Mouse (Mus musculus): ENCODE results near the gene Tubb3. TPM values are rescaled to one million over a fixed set of nuclear protein-coding genes. Genes with fewer than 3 reads are reported as not detected.
A peak's percentile ranks its signal among the peaks of the same experiment; 100 is the strongest.

The Tubb3 gene
- polyA plus RNA-seq, 1 experiment from 2014 or later, result 2,090 TPM

- Histone ChIP-seq H3K4me1 (ENCODE audit: control insufficient read depth, insufficient read depth, low read length) (no peaks in the 10 kb centered on the region), H3K36me3 (ENCODE audit: control insufficient read depth, insufficient read depth, low read length) (peaks cover 48% of the 10 kb centered on the region), H3K27me3 (ENCODE audit: control insufficient read depth, insufficient read depth, low read depth, low read length) (no peaks in the 10 kb centered on the region), H3K9ac (ENCODE audit: low read depth, low read length) (no peak overlapping the region), H3K9me3 (replicated peaks; ENCODE audit: control insufficient read depth, low read length, poor library complexity, severe bottlenecking) (no peaks in the 10 kb centered on the region), H3K4me2 (ENCODE audit: low read length) (no peak overlapping the region), H3K27ac (ENCODE audit: low read length) (no peak overlapping the region), H3K4me3 (ENCODE audit: low read depth, low read length) (no peak overlapping the region)
- WGBS, result 97% methylated on average over 8 of the region's 8 CpGs
- ATAC-seq, result no peak
These were observed 23.4 kb upstream of the Tubb3 start for GRCm38 (mm10) chr8:123387801-123388200.

- Histone ChIP-seq H3K27me3 (ENCODE audit: control insufficient read depth, insufficient read depth, low read depth, low read length) (no peaks in the 10 kb centered on the region), H3K4me3 (ENCODE audit: low read depth, low read length) (no peak overlapping the region), H3K4me2 (ENCODE audit: low read length) (no peak overlapping the region), H3K27ac (ENCODE audit: low read length) (no peak overlapping the region), H3K4me1 (ENCODE audit: control insufficient read depth, insufficient read depth, low read length) (no peaks in the 10 kb centered on the region), H3K9ac (ENCODE audit: low read depth, low read length) (no peak overlapping the region), H3K9me3 (replicated peaks; ENCODE audit: control insufficient read depth, low read length, poor library complexity, severe bottlenecking) (no peaks in the 10 kb centered on the region), H3K36me3 (ENCODE audit: control insufficient read depth, insufficient read depth, low read length) (peaks cover 49% of the 10 kb centered on the region)
- WGBS, result 94% methylated on average over 7 of the region's 7 CpGs
- ATAC-seq, result no peak
These were observed 22.2 kb upstream of the Tubb3 start for GRCm38 (mm10) chr8:123389026-123389425.

- H3K9ac ChIP-seq (ENCODE audit: low read depth, low read length), result no peak overlapping the region
- no peak for ATAC-seq
These were observed 12.9 kb upstream of the Tubb3 start for GRCm38 (mm10) chr8:123398308-123398707.

DNA sequence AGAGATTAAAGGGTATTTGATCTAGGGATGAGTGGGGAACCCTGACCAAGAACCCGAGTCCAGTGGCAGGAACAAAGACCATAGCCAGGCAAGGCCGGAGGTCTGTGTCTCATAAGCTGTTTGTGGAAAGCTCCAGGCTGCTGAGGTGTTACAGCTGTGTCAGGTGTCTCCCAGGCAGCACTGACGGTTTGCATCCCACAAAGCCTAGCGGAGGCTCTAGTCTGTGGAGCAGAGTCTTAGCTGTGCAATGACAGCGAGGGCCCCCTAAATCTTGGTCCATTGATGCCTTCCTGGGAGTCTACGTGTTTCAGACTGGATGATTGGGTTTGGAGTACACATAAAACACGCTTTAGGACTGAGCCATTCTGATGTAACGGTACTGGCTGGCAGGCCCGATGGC lies 9.3 kb upstream of the Tubb3 start:
- H3K27ac ChIP-seq (ENCODE audit: low read length), result no peak overlapping the region
- WGBS, result 91% methylated on average over 9 of the region's 9 CpGs

More at GRCm38 (mm10) chr8:123398308-123398707, 12.9 kb upstream of the Tubb3 start:
- WGBS, result 94% methylated on average over 13 of the region's 13 CpGs
- Histone ChIP-seq H3K4me1 (ENCODE audit: control insufficient read depth, insufficient read depth, low read length) (no peaks in the 10 kb centered on the region), H3K27me3 (ENCODE audit: control insufficient read depth, insufficient read depth, low read depth, low read length) (no peaks in the 10 kb centered on the region), H3K36me3 (ENCODE audit: control insufficient read depth, insufficient read depth, low read length) (peaks cover 76% of the 10 kb centered on the region), H3K4me3 (ENCODE audit: low read depth, low read length) (no peak overlapping the region), H3K9me3 (replicated peaks; ENCODE audit: control insufficient read depth, low read length, poor library complexity, severe bottlenecking) (no peaks in the 10 kb centered on the region), H3K27ac (ENCODE audit: low read length) (no peak overlapping the region), H3K4me2 (ENCODE audit: low read length) (no peak overlapping the region)

GRCm38 (mm10) chr8:123402730-123403326 lies 8.4 kb upstream of the Tubb3 start:
- Histone ChIP-seq H3K9ac (ENCODE audit: low read depth, low read length) (no peak overlapping the region), H3K4me2 (ENCODE audit: low read length) (no peak overlapping the region), H3K9me3 (replicated peaks; ENCODE audit: control insufficient read depth, low read length, poor library complexity, severe bottlenecking) (no peaks in the 10 kb centered on the region), H3K27ac (ENCODE audit: low read length) (no peak overlapping the region), H3K36me3 (ENCODE audit: control insufficient read depth, insufficient read depth, low read length) (peaks cover 48% of the 10 kb centered on the region), H3K4me1 (ENCODE audit: control insufficient read depth, insufficient read depth, low read length) (peaks cover 13% of the 10 kb centered on the region), H3K27me3 (ENCODE audit: control insufficient read depth, insufficient read depth, low read depth, low read length) (no peaks in the 10 kb centered on the region), H3K4me3 (ENCODE audit: low read depth, low read length) (no peak overlapping the region)
- WGBS, result 94% methylated on average over 9 of the region's 9 CpGs
- no peak for ATAC-seq

More for the DNA sequence above, 9.3 kb upstream of the Tubb3 start:
- Histone ChIP-seq H3K36me3 (ENCODE audit: control insufficient read depth, insufficient read depth, low read length) (peaks cover 50% of the 10 kb centered on the region), H3K27me3 (ENCODE audit: control insufficient read depth, insufficient read depth, low read depth, low read length) (no peaks in the 10 kb centered on the region), H3K4me2 (ENCODE audit: low read length) (no peak overlapping the region), H3K4me1 (ENCODE audit: control insufficient read depth, insufficient read depth, low read length) (peaks cover 11% of the 10 kb centered on the region), H3K9ac (ENCODE audit: low read depth, low read length) (no peak overlapping the region), H3K4me3 (ENCODE audit: low read depth, low read length) (no peak overlapping the region), H3K9me3 (replicated peaks; ENCODE audit: control insufficient read depth, low read length, poor library complexity, severe bottlenecking) (no peaks in the 10 kb centered on the region)
- no peak for ATAC-seq

DNA sequence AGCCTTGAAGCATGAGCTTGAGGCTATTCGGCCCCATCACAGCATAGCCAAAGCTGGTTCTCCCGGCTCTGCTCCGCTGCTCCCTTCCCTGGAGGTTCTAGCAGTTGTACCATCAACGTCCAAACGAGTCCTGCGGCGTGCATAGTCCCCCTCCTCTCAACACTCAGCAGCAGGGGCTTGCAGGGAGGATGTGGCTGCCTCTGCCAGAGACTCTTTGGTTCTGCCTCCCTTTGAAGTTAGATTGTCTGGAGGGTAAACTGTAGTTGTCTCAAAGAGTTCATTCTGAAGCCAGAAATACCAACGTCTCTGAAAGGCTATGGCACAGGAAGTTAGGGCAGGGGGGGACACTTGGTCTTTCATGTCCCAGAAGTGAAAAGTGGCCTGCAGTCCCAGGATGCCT lies 6.7 kb upstream of the Tubb3 start:
- H3K4me1 ChIP-seq (ENCODE audit: control insufficient read depth, insufficient read depth, low read length), result peaks cover 18% of the 10 kb centered on the region
- no peaks in the 10 kb centered on the region for H3K27me3 ChIP-seq (ENCODE audit: control insufficient read depth, insufficient read depth, low read depth, low read length)
- H3K27ac ChIP-seq (ENCODE audit: low read length), result no peak overlapping the region; the same call in 1 of the 2 replicates
- no peak for ATAC-seq
- H3K36me3 ChIP-seq (ENCODE audit: control insufficient read depth, insufficient read depth, low read length), result peaks cover 32% of the 10 kb centered on the region
- peak overlapping the region; percentile 4; the same call in 1 of the 2 replicates for H3K9ac ChIP-seq (ENCODE audit: low read depth, low read length)
- 24% methylated on average over 8 of the region's 8 CpGs for WGBS
- no peak overlapping the region for H3K4me3 ChIP-seq (ENCODE audit: low read depth, low read length)
- no peaks in the 10 kb centered on the region for H3K9me3 ChIP-seq (replicated peaks; ENCODE audit: control insufficient read depth, low read length, poor library complexity, severe bottlenecking)
- H3K4me2 ChIP-seq (ENCODE audit: low read length), result no peak overlapping the region

DNA sequence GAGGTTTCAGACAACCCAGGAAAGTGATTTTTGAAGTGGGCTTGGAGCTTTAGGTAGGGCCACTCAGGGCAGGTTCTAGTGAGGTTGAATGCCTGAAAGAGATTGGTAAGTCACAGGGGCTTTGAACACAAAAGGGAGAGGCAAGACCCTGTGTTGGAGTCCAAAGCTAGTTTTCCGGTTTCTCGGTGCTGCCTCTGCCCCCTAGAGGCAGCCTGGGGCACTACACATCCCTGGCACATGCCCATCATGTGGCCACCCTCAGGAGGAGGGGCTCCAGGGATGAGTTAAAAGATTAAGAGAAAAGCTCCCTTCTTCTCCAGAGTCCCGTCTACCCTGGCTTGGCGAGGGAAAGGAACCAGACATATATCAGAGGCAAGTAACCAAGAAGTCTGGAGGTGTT lies 4.4 kb upstream of the Tubb3 start, which contains the start of gene Mc1r:
Mc1r (plus strand) TSS at position 322 of the 400 bp plus-strand sequence.
- H3K27me3 ChIP-seq (ENCODE audit: control insufficient read depth, insufficient read depth, low read depth, low read length), result no peaks in the 10 kb centered on the region
- peaks cover 16% of the 10 kb centered on the region for H3K36me3 ChIP-seq (ENCODE audit: control insufficient read depth, insufficient read depth, low read length)
- peaks cover 24% of the 10 kb centered on the region for H3K4me1 ChIP-seq (ENCODE audit: control insufficient read depth, insufficient read depth, low read length)
- H3K4me3 ChIP-seq (ENCODE audit: low read depth, low read length), result no peak within 1 kb of the TSS
- ATAC-seq, result no peak
- 1% methylated on average over 4 of the region's 4 CpGs for WGBS
- no peaks in the 10 kb centered on the region for H3K9me3 ChIP-seq (replicated peaks; ENCODE audit: control insufficient read depth, low read length, poor library complexity, severe bottlenecking)
- no peak within 1 kb of the TSS for H3K9ac ChIP-seq (ENCODE audit: low read depth, low read length)
- H3K4me2 ChIP-seq (ENCODE audit: low read length), result no peak within 1 kb of the TSS
- H3K27ac ChIP-seq (ENCODE audit: low read length), result no peak within 1 kb of the TSS

DNA sequence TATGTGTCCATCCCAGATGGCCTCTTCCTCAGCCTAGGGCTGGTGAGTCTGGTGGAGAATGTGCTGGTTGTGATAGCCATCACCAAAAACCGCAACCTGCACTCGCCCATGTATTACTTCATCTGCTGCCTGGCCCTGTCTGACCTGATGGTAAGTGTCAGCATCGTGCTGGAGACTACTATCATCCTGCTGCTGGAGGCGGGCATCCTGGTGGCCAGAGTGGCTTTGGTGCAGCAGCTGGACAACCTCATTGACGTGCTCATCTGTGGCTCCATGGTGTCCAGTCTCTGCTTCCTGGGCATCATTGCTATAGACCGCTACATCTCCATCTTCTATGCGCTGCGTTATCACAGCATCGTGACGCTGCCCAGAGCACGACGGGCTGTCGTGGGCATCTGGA lies 3.6 kb upstream of the Tubb3 start:
- Histone ChIP-seq H3K36me3 (ENCODE audit: control insufficient read depth, insufficient read depth, low read length) (peaks cover 9% of the 10 kb centered on the region), H3K4me3 (ENCODE audit: low read depth, low read length) (no peak overlapping the region), H3K27ac (ENCODE audit: low read length) (no peak overlapping the region), H3K4me2 (ENCODE audit: low read length) (no peak overlapping the region), H3K9ac (ENCODE audit: low read depth, low read length) (no peak overlapping the region), H3K4me1 (ENCODE audit: control insufficient read depth, insufficient read depth, low read length) (peaks cover 24% of the 10 kb centered on the region), H3K27me3 (ENCODE audit: control insufficient read depth, insufficient read depth, low read depth, low read length) (no peaks in the 10 kb centered on the region), H3K9me3 (replicated peaks; ENCODE audit: control insufficient read depth, low read length, poor library complexity, severe bottlenecking) (no peaks in the 10 kb centered on the region)
- 93% methylated on average over 13 of the region's 13 CpGs for WGBS
- no peak for ATAC-seq

DNA sequence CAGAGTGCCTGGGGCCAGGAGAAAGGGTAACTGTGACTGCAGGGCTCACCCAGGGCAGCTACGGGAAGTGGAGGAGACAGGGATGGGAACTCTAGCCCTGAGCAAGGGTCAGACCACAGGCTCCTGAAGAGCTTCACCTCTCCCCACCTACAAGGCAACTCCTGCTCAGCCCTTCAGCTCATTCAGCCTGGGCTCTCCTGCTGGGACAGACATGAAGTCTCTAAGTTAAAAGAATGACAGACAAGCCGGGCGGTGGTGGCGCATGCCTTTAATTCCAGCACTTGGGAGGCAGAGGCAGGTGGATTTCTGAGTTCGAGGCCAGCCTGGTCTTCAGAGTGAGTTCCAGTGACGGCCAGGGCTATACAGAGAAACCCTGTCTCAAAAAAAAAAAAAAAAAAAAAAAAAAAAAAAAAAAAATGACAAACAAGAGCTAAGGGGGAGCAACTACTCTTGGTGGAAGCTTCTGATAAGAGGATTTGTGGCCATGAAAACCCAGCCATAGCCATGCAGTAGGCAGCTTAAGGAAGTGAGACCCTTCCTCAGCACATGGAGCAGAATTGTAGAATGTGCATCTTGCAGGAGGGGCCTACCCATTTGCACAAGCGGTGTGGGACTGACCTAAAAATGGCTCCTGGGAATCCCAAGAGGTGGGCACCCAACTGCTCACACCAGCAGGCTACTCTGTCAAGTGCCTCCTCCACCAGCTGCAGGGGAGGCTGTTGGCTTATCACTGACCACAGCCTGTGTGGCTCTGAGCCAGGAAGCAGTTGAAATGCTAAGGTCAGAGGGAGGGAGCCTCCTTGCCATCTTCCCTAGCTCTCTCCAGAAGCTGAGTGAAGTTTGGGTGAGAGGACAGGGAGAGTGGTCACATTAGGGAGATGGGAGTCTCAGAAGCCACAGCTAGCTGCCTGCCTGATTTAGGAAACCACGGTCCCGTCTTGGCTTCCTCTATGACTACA lies 2.4 kb upstream of the Tubb3 start:
- H3K27ac ChIP-seq (ENCODE audit: low read length), result peak overlapping the region; percentile 99
- H3K4me1 ChIP-seq (ENCODE audit: control insufficient read depth, insufficient read depth, low read length), result peaks cover 24% of the 10 kb centered on the region
- H3K27me3 ChIP-seq (ENCODE audit: control insufficient read depth, insufficient read depth, low read depth, low read length), result no peaks in the 10 kb centered on the region
- H3K4me2 ChIP-seq (ENCODE audit: low read length), result peak overlapping the region; percentile 99
- peak overlapping the region; percentile 100; the same call in 1 of the 2 replicates for H3K9ac ChIP-seq (ENCODE audit: low read depth, low read length)
- WGBS, result 77% methylated on average over 9 of the region's 9 CpGs
- 0 out of 2 replicates have a peak overlapping the region, but pooled peaks have one; percentile 93 for H3K4me3 ChIP-seq (ENCODE audit: low read depth, low read length)
- ATAC-seq, result no peak
- H3K36me3 ChIP-seq (ENCODE audit: control insufficient read depth, insufficient read depth, low read length), result no peaks in the 10 kb centered on the region
- H3K9me3 ChIP-seq (replicated peaks; ENCODE audit: control insufficient read depth, low read length, poor library complexity, severe bottlenecking), result no peaks in the 10 kb centered on the region
